Mouse (Mus musculus): ENCODE measurements around the gene Hoxa3. TPM values are rescaled to one million over a fixed set of nuclear protein-coding genes. Genes with fewer than 3 reads are reported as not detected.

The Hoxa3 gene
- polyA plus RNA-seq, 1 experiment from 2014 or later, result 2.8 TPM

- DNase-seq (ENCODE audit: low spot score), result no peak
- under 1% methylated on average over 53 of the region's 59 CpGs for WGBS
- H3K4me1 ChIP-seq (ENCODE audit: control insufficient read depth, insufficient read depth, low read length), result no peaks in the 10 kb centered on the region
- peak overlapping the region; percentile 20 for H3K4me3 ChIP-seq (ENCODE audit: low read depth, low read length)
- H3K9me3 ChIP-seq (ENCODE audit: control insufficient read depth, low read length), result no peaks in the 10 kb centered on the region
- no peak for ATAC-seq (ENCODE audit: low read depth)
- 0 out of 2 replicates have a peak overlapping the region, but pooled peaks have one; percentile 20 for H3K4me2 ChIP-seq (ENCODE audit: low read depth, low read length)
- no peak overlapping the region for H3K27ac ChIP-seq (replicated peaks; ENCODE audit: low read depth, low read length)
- peaks cover 97% of the 10 kb centered on the region for H3K27me3 ChIP-seq (replicated peaks; ENCODE audit: control insufficient read depth, insufficient read depth, low read length)
- H3K9ac ChIP-seq (ENCODE audit: low read depth, low read length), result no peak overlapping the region
- H3K36me3 ChIP-seq (ENCODE audit: control insufficient read depth, insufficient read depth, low read length), result no peaks in the 10 kb centered on the region
These were observed 40.7 kb upstream of the Hoxa3 start for GRCm38 (mm10) chr6:52253511-52254500.

- Histone ChIP-seq H3K4me2 (ENCODE audit: low read depth, low read length) (no peak overlapping the region), H3K4me1 (ENCODE audit: control insufficient read depth, insufficient read depth, low read length) (no peaks in the 10 kb centered on the region), H3K36me3 (ENCODE audit: control insufficient read depth, insufficient read depth, low read length) (no peaks in the 10 kb centered on the region), H3K9me3 (ENCODE audit: control insufficient read depth, low read length) (no peaks in the 10 kb centered on the region), H3K27me3 (replicated peaks; ENCODE audit: control insufficient read depth, insufficient read depth, low read length) (peaks cover 97% of the 10 kb centered on the region), H3K9ac (ENCODE audit: low read depth, low read length) (no peak overlapping the region), H3K27ac (replicated peaks; ENCODE audit: low read depth, low read length) (no peak overlapping the region), H3K4me3 (ENCODE audit: low read depth, low read length) (0 out of 2 replicates have a peak overlapping the region, but pooled peaks have one; percentile 20)
- ATAC-seq (ENCODE audit: low read depth) (no peak), DNase-seq (ENCODE audit: low spot score) (no peak)
- 3% methylated on average over 29 of the region's 35 CpGs for WGBS
These were observed 39.7 kb upstream of the Hoxa3 start for GRCm38 (mm10) chr6:52252775-52253376.

GRCm38 (mm10) chr6:52252016-52252774, 39.1 kb upstream of the Hoxa3 start:
- Histone ChIP-seq H3K27ac (replicated peaks; ENCODE audit: low read depth, low read length) (no peak overlapping the region), H3K9ac (ENCODE audit: low read depth, low read length) (no peak overlapping the region), H3K36me3 (ENCODE audit: control insufficient read depth, insufficient read depth, low read length) (no peaks in the 10 kb centered on the region), H3K9me3 (ENCODE audit: control insufficient read depth, low read length) (no peaks in the 10 kb centered on the region), H3K4me1 (ENCODE audit: control insufficient read depth, insufficient read depth, low read length) (no peaks in the 10 kb centered on the region), H3K27me3 (replicated peaks; ENCODE audit: control insufficient read depth, insufficient read depth, low read length) (peaks cover 98% of the 10 kb centered on the region), H3K4me3 (ENCODE audit: low read depth, low read length) (no peak overlapping the region), H3K4me2 (ENCODE audit: low read depth, low read length) (no peak overlapping the region)
- no peak for ATAC-seq (ENCODE audit: low read depth)
- DNase-seq (ENCODE audit: low spot score), result no peak
- WGBS, result 4% methylated on average over 23 of the region's 24 CpGs

GRCm38 (mm10) chr6:52251177-52251879, 38.2 kb upstream of the Hoxa3 start:
- no peak for ATAC-seq (ENCODE audit: low read depth)
- no peak overlapping the region for H3K27ac ChIP-seq (replicated peaks; ENCODE audit: low read depth, low read length)
- H3K4me2 ChIP-seq (ENCODE audit: low read depth, low read length), result no peak overlapping the region
- H3K4me3 ChIP-seq (ENCODE audit: low read depth, low read length), result no peak overlapping the region
- no peak overlapping the region for H3K9ac ChIP-seq (ENCODE audit: low read depth, low read length)
- peaks cover 99% of the 10 kb centered on the region for H3K27me3 ChIP-seq (replicated peaks; ENCODE audit: control insufficient read depth, insufficient read depth, low read length)
- 8% methylated on average over 7 of the region's 7 CpGs for WGBS
- H3K36me3 ChIP-seq (ENCODE audit: control insufficient read depth, insufficient read depth, low read length), result no peaks in the 10 kb centered on the region
- H3K9me3 ChIP-seq (ENCODE audit: control insufficient read depth, low read length), result no peaks in the 10 kb centered on the region
- DNase-seq (ENCODE audit: low spot score), result no peak
- no peaks in the 10 kb centered on the region for H3K4me1 ChIP-seq (ENCODE audit: control insufficient read depth, insufficient read depth, low read length)

- no peak for DNase-seq (ENCODE audit: low spot score)
- no peak overlapping the region for H3K27ac ChIP-seq (replicated peaks; ENCODE audit: low read depth, low read length)
- no peak overlapping the region for H3K4me2 ChIP-seq (ENCODE audit: low read depth, low read length)
These were observed 36.7 kb upstream of the Hoxa3 start for GRCm38 (mm10) chr6:52249826-52250225.

GRCm38 (mm10) chr6:52249415-52249738, 36.2 kb upstream of the Hoxa3 start:
- no peak for DNase-seq (ENCODE audit: low spot score)
- Histone ChIP-seq H3K4me1 (ENCODE audit: control insufficient read depth, insufficient read depth, low read length) (no peaks in the 10 kb centered on the region), H3K27me3 (replicated peaks; ENCODE audit: control insufficient read depth, insufficient read depth, low read length) (peaks cover 99% of the 10 kb centered on the region), H3K36me3 (ENCODE audit: control insufficient read depth, insufficient read depth, low read length) (no peaks in the 10 kb centered on the region), H3K27ac (replicated peaks; ENCODE audit: low read depth, low read length) (no peak overlapping the region), H3K9me3 (ENCODE audit: control insufficient read depth, low read length) (no peaks in the 10 kb centered on the region), H3K9ac (ENCODE audit: low read depth, low read length) (no peak overlapping the region), H3K4me3 (ENCODE audit: low read depth, low read length) (no peak overlapping the region), H3K4me2 (ENCODE audit: low read depth, low read length) (no peak overlapping the region)
- no peak for ATAC-seq (ENCODE audit: low read depth)
- under 1% methylated on average over 16 of the region's 16 CpGs for WGBS

More at GRCm38 (mm10) chr6:52249826-52250225, 36.7 kb upstream of the Hoxa3 start:
- no peaks in the 10 kb centered on the region for H3K4me1 ChIP-seq (ENCODE audit: control insufficient read depth, insufficient read depth, low read length)
- no peaks in the 10 kb centered on the region for H3K9me3 ChIP-seq (ENCODE audit: control insufficient read depth, low read length)
- 0% methylated on average over 4 of the region's 4 CpGs for WGBS
- no peak overlapping the region for H3K4me3 ChIP-seq (ENCODE audit: low read depth, low read length)
- ATAC-seq (ENCODE audit: low read depth), result no peak
- no peak overlapping the region for H3K9ac ChIP-seq (ENCODE audit: low read depth, low read length)
- no peaks in the 10 kb centered on the region for H3K36me3 ChIP-seq (ENCODE audit: control insufficient read depth, insufficient read depth, low read length)
- peaks cover 99% of the 10 kb centered on the region for H3K27me3 ChIP-seq (replicated peaks; ENCODE audit: control insufficient read depth, insufficient read depth, low read length)

- 3% methylated on average over 27 of the region's 27 CpGs for WGBS
These were observed 35.7 kb upstream of the Hoxa3 start for GRCm38 (mm10) chr6:52248638-52249414.

More at GRCm38 (mm10) chr6:52248638-52249414, 35.7 kb upstream of the Hoxa3 start:
- H3K9ac ChIP-seq (ENCODE audit: low read depth, low read length), result no peak overlapping the region
- no peaks in the 10 kb centered on the region for H3K9me3 ChIP-seq (ENCODE audit: control insufficient read depth, low read length)
- no peak overlapping the region for H3K27ac ChIP-seq (replicated peaks; ENCODE audit: low read depth, low read length)
- ATAC-seq (ENCODE audit: low read depth) (no peak), DNase-seq (ENCODE audit: low spot score) (no peak)
- no peak overlapping the region for H3K4me3 ChIP-seq (ENCODE audit: low read depth, low read length)
- no peaks in the 10 kb centered on the region for H3K4me1 ChIP-seq (ENCODE audit: control insufficient read depth, insufficient read depth, low read length)
- H3K4me2 ChIP-seq (ENCODE audit: low read depth, low read length), result no peak overlapping the region
- H3K27me3 ChIP-seq (replicated peaks; ENCODE audit: control insufficient read depth, insufficient read depth, low read length), result peaks cover 99% of the 10 kb centered on the region
- H3K36me3 ChIP-seq (ENCODE audit: control insufficient read depth, insufficient read depth, low read length), result no peaks in the 10 kb centered on the region
